Mouse (Mus musculus) liver, embryonic 12.5 days (tissue): ENCODE results near the gene Pptc7. TPM values are rescaled to one million over a fixed set of nuclear protein-coding genes. Genes with fewer than 3 reads are reported as not detected.
"Not testable (repeated sequence)": the region's sequence is repeated elsewhere in the genome, so short reads cannot be mapped to it uniquely, and the experiment has no call there.

ENCODE experiments used
- ATAC-seq: fragments of 200-750 bp; cut with Nextera tagmentation; 2 replicates; pipeline ENCODE4 v1.8.0; 2017; ENCODE audit warnings: moderate number of reproducible peaks, mild to moderate bottlenecking, moderate library complexity
- H3K27ac ChIP-seq: fragments of 300-500 bp; sonication (generic); 2 replicates; pipeline ENCODE4 v1.5.1; 2016; ENCODE audit warnings: mild to moderate bottlenecking
- H3K27me3 ChIP-seq: fragments of 300-500 bp; sonication (generic); replicated peaks from 2 replicates; pipeline ENCODE4 v1.6.1; 2016; ENCODE audit warnings: mild to moderate bottlenecking, moderate library complexity
- H3K36me3 ChIP-seq: fragments of 300-500 bp; sonication (generic); 2 replicates; pipeline ENCODE4 v1.6.1; 2016; ENCODE audit warnings: mild to moderate bottlenecking, moderate library complexity
- H3K4me1 ChIP-seq: fragments of 300-500 bp; sonication (generic); 2 replicates; pipeline ENCODE4 v1.6.1; 2016
- H3K4me2 ChIP-seq: fragments of 300-500 bp; sonication (generic); 2 replicates; pipeline ENCODE4 v1.6.1; 2016; ENCODE audit warnings: mild to moderate bottlenecking, moderate library complexity
- H3K4me3 ChIP-seq: fragments of 300-500 bp; sonication (generic); 2 replicates; pipeline ENCODE4 v1.5.1; 2016; ENCODE audit warnings: mild to moderate bottlenecking, moderate library complexity
- H3K9ac ChIP-seq: fragments of 300-500 bp; sonication (generic); 2 replicates; pipeline ENCODE4 v1.6.1; 2016; ENCODE audit warnings: mild to moderate bottlenecking, moderate library complexity
- H3K9me3 ChIP-seq: fragments of 300-500 bp; sonication (generic); replicated peaks from 2 replicates; pipeline ENCODE4 v1.6.1; 2016; ENCODE audit warnings: mild to moderate bottlenecking, moderate library complexity
- WGBS: fragments of 180-500 bp; shearing (Covaris S2); methylation state at CpG from one replicate; pipeline ENCODE4 v1.1.7; 2016; ENCODE audit not compliant: insufficient replicate concordance; 5-methylcytosine and 5-hydroxymethylcytosine counted together
- polyA plus RNA-seq: library from polyadenylated mRNA; unstranded; fragments of >200 nt; fragmentation: Nextera tagmentation; extraction: Ambion mirVana; gene quantifications from 2 replicates; pipeline ENCODE4 v1.2.1, GENCODE M21; 2016

Gene Pptc7
- polyA plus RNA-seq, 1 experiment from 2014 or later = 6.8 TPM

GRCm38 (mm10) chr5:122306536-122306935 is 22.4 kb downstream of the Pptc7 start:
- Histone ChIP-seq H3K4me3 (no peak overlapping the region), H3K27me3 (no peaks in the 10 kb centered on the region), H3K9ac (no peak overlapping the region), H3K36me3 (peaks cover 32% of the 10 kb centered on the region), H3K4me1 (peaks cover 41% of the 10 kb centered on the region), H3K9me3 (no peaks in the 10 kb centered on the region), H3K4me2 (no peak overlapping the region), H3K27ac (no peak overlapping the region)
- no peak for ATAC-seq
- 80% methylated on average over 3 of the region's 3 CpGs for WGBS

GRCm38 (mm10) chr5:122310699-122311098 is 26.5 kb downstream of the Pptc7 start:
- peaks cover 58% of the 10 kb centered on the region for H3K36me3 ChIP-seq
- no peak for ATAC-seq
- H3K4me3 ChIP-seq = no peak overlapping the region
- H3K4me2 ChIP-seq = no peak overlapping the region
- no peaks in the 10 kb centered on the region for H3K27me3 ChIP-seq
- H3K9me3 ChIP-seq = no peaks in the 10 kb centered on the region
- H3K4me1 ChIP-seq = peaks cover 17% of the 10 kb centered on the region
- H3K27ac ChIP-seq = no peak overlapping the region
- WGBS = 83% methylated on average over 8 of the region's 8 CpGs
- H3K9ac ChIP-seq = no peak overlapping the region

- Histone ChIP-seq H3K27me3 (no peaks in the 10 kb centered on the region), H3K4me1 (peaks cover 22% of the 10 kb centered on the region), H3K9me3 (no peaks in the 10 kb centered on the region), H3K4me3 (no peak overlapping the region), H3K36me3 (peaks cover 63% of the 10 kb centered on the region), H3K4me2 (no peak overlapping the region), H3K27ac (no peak overlapping the region), H3K9ac (no peak overlapping the region)
- ATAC-seq = no peak
- WGBS = 73% methylated on average over 7 of the region's 7 CpGs
These were observed 27.5 kb downstream of the Pptc7 start for GRCm38 (mm10) chr5:122311692-122312091.

- Histone ChIP-seq H3K9ac (no peak overlapping the region), H3K27ac (no peak overlapping the region), H3K4me1 (peaks cover 29% of the 10 kb centered on the region), H3K36me3 (peaks cover 69% of the 10 kb centered on the region), H3K4me3 (no peak overlapping the region), H3K4me2 (no peak overlapping the region), H3K27me3 (no peaks in the 10 kb centered on the region), H3K9me3 (no peaks in the 10 kb centered on the region)
- WGBS = 84% methylated on average over 4 of the region's 4 CpGs
- no peak for ATAC-seq
These were observed 28.2 kb downstream of the Pptc7 start for GRCm38 (mm10) chr5:122312346-122312745.

- Histone ChIP-seq H3K9me3 (no peaks in the 10 kb centered on the region), H3K27ac (no peak overlapping the region), H3K36me3 (peaks cover 70% of the 10 kb centered on the region), H3K4me3 (no peak overlapping the region), H3K27me3 (no peaks in the 10 kb centered on the region), H3K4me2 (no peak overlapping the region), H3K9ac (0 out of 2 replicates have a peak overlapping the region, but pooled peaks have one; percentile 2), H3K4me1 (peaks cover 34% of the 10 kb centered on the region)
- WGBS = 78% methylated on average over 17 of the region's 17 CpGs
- ATAC-seq = no peak
These were observed 28.9 kb downstream of the Pptc7 start for GRCm38 (mm10) chr5:122312942-122313684.

GRCm38 (mm10) chr5:122314966-122315667 is 31.0 kb downstream of the Pptc7 start:
- H3K9ac ChIP-seq = 0 out of 2 replicates have a peak overlapping the region, but pooled peaks have one; percentile 27
- H3K27ac ChIP-seq = peak overlapping the region; percentile 46
- H3K4me3 ChIP-seq = no peak overlapping the region
- no peaks in the 10 kb centered on the region for H3K9me3 ChIP-seq
- 26% methylated on average over 20 of the region's 20 CpGs for WGBS
- H3K36me3 ChIP-seq = peaks cover 74% of the 10 kb centered on the region
- peak; percentile 65 for ATAC-seq
- H3K27me3 ChIP-seq = no peaks in the 10 kb centered on the region
- peaks cover 34% of the 10 kb centered on the region for H3K4me1 ChIP-seq
- peak overlapping the region; percentile 45 for H3K4me2 ChIP-seq

GRCm38 (mm10) chr5:122317329-122318045 is 33.3 kb downstream of the Pptc7 start:
- peaks cover 78% of the 10 kb centered on the region for H3K36me3 ChIP-seq
- no peak overlapping the region for H3K4me2 ChIP-seq
- H3K4me3 ChIP-seq = no peak overlapping the region
- H3K27ac ChIP-seq = no peak overlapping the region
- no peaks in the 10 kb centered on the region for H3K27me3 ChIP-seq
- H3K9me3 ChIP-seq = no peaks in the 10 kb centered on the region
- 44% methylated on average over 11 of the region's 11 CpGs for WGBS
- peaks cover 34% of the 10 kb centered on the region for H3K4me1 ChIP-seq
- ATAC-seq = no peak
- no peak overlapping the region for H3K9ac ChIP-seq

GRCm38 (mm10) chr5:122318100-122318499 is 33.9 kb downstream of the Pptc7 start:
- Histone ChIP-seq H3K4me3 (no peak overlapping the region), H3K9me3 (no peaks in the 10 kb centered on the region), H3K36me3 (peaks cover 73% of the 10 kb centered on the region), H3K27ac (no peak overlapping the region), H3K27me3 (no peaks in the 10 kb centered on the region), H3K9ac (no peak overlapping the region), H3K4me1 (peaks cover 34% of the 10 kb centered on the region), H3K4me2 (no peak overlapping the region)
- 60% methylated on average over 3 of the region's 3 CpGs for WGBS
- ATAC-seq = peak; percentile 48; the same call in 1 of the 2 replicates

GRCm38 (mm10) chr5:122318976-122319375 is 34.8 kb downstream of the Pptc7 start:
- H3K4me3 ChIP-seq, ATAC-seq, H3K27ac ChIP-seq, H3K9ac ChIP-seq, H3K9me3 ChIP-seq, H3K4me2 ChIP-seq, H3K27me3 ChIP-seq: not testable (repeated sequence)
- 77% methylated on average over 3 of the region's 3 CpGs for WGBS
- Histone ChIP-seq H3K36me3 (peaks cover 68% of the 10 kb centered on the region), H3K4me1 (peaks cover 33% of the 10 kb centered on the region)

GRCm38 (mm10) chr5:122319474-122320204 is 35.5 kb downstream of the Pptc7 start:
- no peaks in the 10 kb centered on the region for H3K9me3 ChIP-seq
- H3K27ac ChIP-seq = no peak overlapping the region
- H3K27me3 ChIP-seq = no peaks in the 10 kb centered on the region
- ATAC-seq = no peak
- H3K4me3 ChIP-seq = no peak overlapping the region
- 81% methylated on average over 14 of the region's 14 CpGs for WGBS
- H3K4me1 ChIP-seq = peaks cover 26% of the 10 kb centered on the region
- H3K36me3 ChIP-seq = peaks cover 72% of the 10 kb centered on the region
- H3K4me2 ChIP-seq = no peak overlapping the region
- no peak overlapping the region for H3K9ac ChIP-seq

- no peaks in the 10 kb centered on the region for H3K9me3 ChIP-seq
- H3K4me1 ChIP-seq = peaks cover 20% of the 10 kb centered on the region
- peaks cover 79% of the 10 kb centered on the region for H3K36me3 ChIP-seq
- no peak overlapping the region for H3K27ac ChIP-seq
- H3K9ac ChIP-seq = no peak overlapping the region
- no peak overlapping the region for H3K4me3 ChIP-seq
- WGBS = 73% methylated on average over 12 of the region's 12 CpGs
- no peak overlapping the region for H3K4me2 ChIP-seq
- ATAC-seq = no peak
- no peaks in the 10 kb centered on the region for H3K27me3 ChIP-seq
These were observed 36.1 kb downstream of the Pptc7 start for GRCm38 (mm10) chr5:122320205-122320781.
